Mouse (Mus musculus): ENCODE measurements around the gene 1700013F07Rik. TPM values are rescaled to one million over a fixed set of nuclear protein-coding genes. Genes with fewer than 3 reads are reported as not detected.

Gene 1700013F07Rik
- total and polyA plus RNA-seq, 2 experiments from 2014 or later: not detected

GRCm38 (mm10) chr3:108554111-108554561, 20.2 kb downstream of the 1700013F07Rik start:
- no peak for TF ChIP-seq CTCF (IDR thresholded peaks at IDR 0.05; ENCODE audit: low read depth)
- TF ChIP-seq EP300 (IDR thresholded peaks at IDR 0.05; ENCODE audit: low read depth): no peak
- Histone ChIP-seq H3K4me3 (ENCODE audit: low read depth, low read length) (peak overlapping the region; percentile 70), H3K36me3 (replicated peaks; ENCODE audit: control insufficient read depth, insufficient read depth, low read length) (peaks cover 22% of the 10 kb centered on the region), H3K27me3 (ENCODE audit: control insufficient read depth, insufficient read depth, low read length) (no peaks in the 10 kb centered on the region), H3K27ac (ENCODE audit: low read depth) (peak overlapping the region; percentile 79), H3K9ac (replicated peaks; ENCODE audit: low read depth, low read length) (peak overlapping the region; percentile 86), H3K4me1 (ENCODE audit: control insufficient read depth, insufficient read depth) (peaks cover 4% of the 10 kb centered on the region; the same call in 1 of the 2 replicates), H3K4me2 (ENCODE audit: low read depth, low read length) (peak overlapping the region; percentile 84), H3K9me3 (replicated peaks; ENCODE audit: control insufficient read depth, low read length) (no peaks in the 10 kb centered on the region)
- DNase-seq (ENCODE audit: low spot score): no peak
- peak; percentile 61 for ATAC-seq (ENCODE audit: insufficient read depth, low read depth)
- 2% methylated on average over 40 of the region's 42 CpGs for WGBS

- DNase-seq (ENCODE audit: low spot score): peak; percentile 96
- Histone ChIP-seq H3K36me3 (replicated peaks; ENCODE audit: control insufficient read depth, insufficient read depth, low read length) (peaks cover 28% of the 10 kb centered on the region), H3K27ac (ENCODE audit: low read depth) (peak overlapping the region; percentile 79), H3K4me2 (ENCODE audit: low read depth, low read length) (peak overlapping the region; percentile 84), H3K27me3 (ENCODE audit: control insufficient read depth, insufficient read depth, low read length) (no peaks in the 10 kb centered on the region), H3K4me1 (ENCODE audit: control insufficient read depth, insufficient read depth) (peaks cover 4% of the 10 kb centered on the region; the same call in 1 of the 2 replicates), H3K9me3 (replicated peaks; ENCODE audit: control insufficient read depth, low read length) (no peaks in the 10 kb centered on the region), H3K9ac (replicated peaks; ENCODE audit: low read depth, low read length) (peak overlapping the region; percentile 86), H3K4me3 (ENCODE audit: low read depth, low read length) (peak overlapping the region; percentile 70)
- TF ChIP-seq EP300 (IDR thresholded peaks at IDR 0.05; ENCODE audit: low read depth): peak; percentile 35; the same call in 1 of the 2 replicates
- TF ChIP-seq CTCF (IDR thresholded peaks at IDR 0.05; ENCODE audit: low read depth): peak; percentile 96
- peak; percentile 98 for ATAC-seq (ENCODE audit: insufficient read depth, low read depth)
- 16% methylated on average over 22 of the region's 22 CpGs for WGBS
Observed at GRCm38 (mm10) chr3:108554587-108555312, 20.8 kb downstream of the 1700013F07Rik start.

GRCm38 (mm10) chr3:108557888-108558287, 23.9 kb downstream of the 1700013F07Rik start:
- H3K9ac ChIP-seq (replicated peaks; ENCODE audit: low read depth, low read length): no peak overlapping the region
- H3K4me3 ChIP-seq (ENCODE audit: low read depth, low read length): no peak overlapping the region
- 89% methylated on average over 4 of the region's 4 CpGs for WGBS
- H3K4me2 ChIP-seq (ENCODE audit: low read depth, low read length): no peak overlapping the region
- H3K27ac ChIP-seq (ENCODE audit: low read depth): no peak overlapping the region
- peaks cover 33% of the 10 kb centered on the region for H3K36me3 ChIP-seq (replicated peaks; ENCODE audit: control insufficient read depth, insufficient read depth, low read length)
- TF ChIP-seq CTCF (IDR thresholded peaks at IDR 0.05; ENCODE audit: low read depth) (no peak), EP300 (IDR thresholded peaks at IDR 0.05; ENCODE audit: low read depth) (no peak)
- peaks cover 4% of the 10 kb centered on the region; the same call in 1 of the 2 replicates for H3K4me1 ChIP-seq (ENCODE audit: control insufficient read depth, insufficient read depth)
- no peaks in the 10 kb centered on the region for H3K9me3 ChIP-seq (replicated peaks; ENCODE audit: control insufficient read depth, low read length)
- no peak for ATAC-seq (ENCODE audit: insufficient read depth, low read depth)
- DNase-seq (ENCODE audit: low spot score): no peak
- no peaks in the 10 kb centered on the region for H3K27me3 ChIP-seq (ENCODE audit: control insufficient read depth, insufficient read depth, low read length)

- DNase-seq (ENCODE audit: low spot score): peak; percentile 99
- peak; percentile 97 for ATAC-seq (ENCODE audit: insufficient read depth, low read depth)
- peaks cover 30% of the 10 kb centered on the region for H3K36me3 ChIP-seq (replicated peaks; ENCODE audit: control insufficient read depth, insufficient read depth, low read length)
- no peaks in the 10 kb centered on the region for H3K9me3 ChIP-seq (replicated peaks; ENCODE audit: control insufficient read depth, low read length)
- H3K4me1 ChIP-seq (ENCODE audit: control insufficient read depth, insufficient read depth): no peaks in the 10 kb centered on the region
- WGBS: under 1% methylated on average over 42 of the region's 45 CpGs
- peak within 1 kb of the TSS; percentile 96 for H3K4me3 ChIP-seq (ENCODE audit: low read depth, low read length)
- H3K4me2 ChIP-seq (ENCODE audit: low read depth, low read length): peak within 1 kb of the TSS; percentile 83
- peak within 1 kb of the TSS; percentile 90 for H3K27ac ChIP-seq (ENCODE audit: low read depth)
- H3K27me3 ChIP-seq (ENCODE audit: control insufficient read depth, insufficient read depth, low read length): no peaks in the 10 kb centered on the region
- peak within 1 kb of the TSS; percentile 91 for H3K9ac ChIP-seq (replicated peaks; ENCODE audit: low read depth, low read length)
- TF ChIP-seq EP300 (IDR thresholded peaks at IDR 0.05; ENCODE audit: low read depth): no peak
- peak; percentile 4; the same call in 1 of the 2 replicates for TF ChIP-seq CTCF (IDR thresholded peaks at IDR 0.05; ENCODE audit: low read depth)
Observed at GRCm38 (mm10) chr3:108562133-108562730, 28.3 kb downstream of the 1700013F07Rik start, which contains the start of gene Tmem167b. TSS of gene Tmem167b (minus strand) at chr3:108562466.

- 7% methylated on average over 15 of the region's 15 CpGs for WGBS
- Histone ChIP-seq H3K9ac (replicated peaks; ENCODE audit: low read depth, low read length) (peak overlapping the region; percentile 57), H3K36me3 (replicated peaks; ENCODE audit: control insufficient read depth, insufficient read depth, low read length) (peaks cover 24% of the 10 kb centered on the region), H3K27ac (ENCODE audit: low read depth) (peak overlapping the region; percentile 90), H3K9me3 (replicated peaks; ENCODE audit: control insufficient read depth, low read length) (no peaks in the 10 kb centered on the region), H3K4me3 (ENCODE audit: low read depth, low read length) (peak overlapping the region; percentile 96), H3K4me2 (ENCODE audit: low read depth, low read length) (peak overlapping the region; percentile 83), H3K27me3 (ENCODE audit: control insufficient read depth, insufficient read depth, low read length) (no peaks in the 10 kb centered on the region), H3K4me1 (ENCODE audit: control insufficient read depth, insufficient read depth) (no peaks in the 10 kb centered on the region)
- TF ChIP-seq EP300 (IDR thresholded peaks at IDR 0.05; ENCODE audit: low read depth): no peak
- no peak for TF ChIP-seq CTCF (IDR thresholded peaks at IDR 0.05; ENCODE audit: low read depth)
- peak; percentile 65 for ATAC-seq (ENCODE audit: insufficient read depth, low read depth)
- peak; percentile 66 for DNase-seq (ENCODE audit: low spot score)
Observed at GRCm38 (mm10) chr3:108562777-108563271, 28.9 kb downstream of the 1700013F07Rik start.
